Mouse (Mus musculus) brown adipose tissue, adult 24 weeks (tissue): Measurements from ENCODE around the gene Tcf7l2. TPM values are rescaled to one million over a fixed set of nuclear protein-coding genes. Genes with fewer than 3 reads are reported as not detected.

ENCODE experiments used
- H3K27ac ChIP-seq: fragments of 200-500 bp; replicated peaks from 2 replicates; pipeline ENCODE4 v1.5.1; 2012; ENCODE audit warnings: low read depth, mild to moderate bottlenecking, low read length
- H3K4me1 ChIP-seq: fragments of 200-500 bp; 2 replicates; pipeline ENCODE4 v1.6.1; 2012; ENCODE audit warnings: low read length, mixed read lengths; ENCODE audit not compliant: control insufficient read depth, insufficient read depth, insufficient read length
- H3K4me3 ChIP-seq: fragments of 200-500 bp; 2 replicates; pipeline ENCODE4 v1.5.1; 2012; ENCODE audit warnings: low read depth, mild to moderate bottlenecking, low read length, moderate library complexity; ENCODE audit not compliant: insufficient read depth
- polyA plus RNA-seq: library from polyadenylated mRNA; stranded (reverse); fragments of >200 nt; gene quantifications from 2 replicates; pipeline ENCODE4 v1.2.4, GENCODE M21; 2012; ENCODE audit not compliant: missing spikeins, insufficient read depth, insufficient read length

Tcf7l2 gene
- polyA plus RNA-seq, 1 experiment: 8.1 TPM

DNA sequence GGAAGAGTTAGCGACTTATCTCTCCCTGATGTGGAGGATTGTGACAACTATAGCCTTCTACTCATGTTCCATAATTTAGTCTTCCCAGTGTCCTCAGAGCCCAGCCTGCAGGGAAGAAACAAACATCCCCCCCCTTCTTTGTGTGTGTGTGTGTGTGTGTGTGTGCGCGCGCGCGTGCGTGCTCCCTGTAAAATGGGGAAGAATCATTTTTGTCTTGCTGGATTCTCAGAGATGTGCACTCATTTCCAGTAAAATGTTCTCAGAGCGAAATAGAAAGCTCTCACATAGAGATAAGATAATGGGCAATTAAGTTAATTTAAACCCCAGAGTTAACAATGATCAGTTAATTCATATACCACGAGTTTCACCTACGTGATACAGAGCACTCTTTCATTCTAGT, 112.8 kb downstream of the Tcf7l2 start:
- Histone ChIP-seq H3K4me1 (peaks cover 16% of the 10 kb centered on the region), H3K4me3 (no peak overlapping the region)

DNA sequence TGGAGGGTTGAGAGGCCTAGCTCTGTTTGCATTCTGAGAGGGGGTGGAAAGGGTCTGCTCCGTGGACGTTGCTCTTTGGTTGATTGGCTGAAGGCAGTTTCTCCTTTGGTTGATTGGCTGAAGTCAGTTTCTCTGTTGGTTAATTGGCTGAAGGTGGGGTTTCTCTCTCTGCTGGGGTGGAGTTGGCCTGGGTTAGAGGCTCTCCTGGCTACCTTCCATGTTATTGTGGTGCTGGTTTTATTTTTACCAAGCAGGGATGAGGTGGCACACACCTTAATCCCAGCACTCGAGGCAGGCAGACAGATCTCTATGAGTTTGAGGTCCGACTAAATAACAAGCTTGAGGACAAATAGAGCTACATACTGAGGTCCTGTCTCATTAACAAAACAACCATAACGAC, 114.0 kb downstream of the Tcf7l2 start:
- Histone ChIP-seq H3K27ac (no peak overlapping the region), H3K4me1 (peaks cover 16% of the 10 kb centered on the region), H3K4me3 (no peak overlapping the region)

More for the DNA sequence above, 112.8 kb downstream of the Tcf7l2 start:
- no peak overlapping the region for H3K27ac ChIP-seq

DNA sequence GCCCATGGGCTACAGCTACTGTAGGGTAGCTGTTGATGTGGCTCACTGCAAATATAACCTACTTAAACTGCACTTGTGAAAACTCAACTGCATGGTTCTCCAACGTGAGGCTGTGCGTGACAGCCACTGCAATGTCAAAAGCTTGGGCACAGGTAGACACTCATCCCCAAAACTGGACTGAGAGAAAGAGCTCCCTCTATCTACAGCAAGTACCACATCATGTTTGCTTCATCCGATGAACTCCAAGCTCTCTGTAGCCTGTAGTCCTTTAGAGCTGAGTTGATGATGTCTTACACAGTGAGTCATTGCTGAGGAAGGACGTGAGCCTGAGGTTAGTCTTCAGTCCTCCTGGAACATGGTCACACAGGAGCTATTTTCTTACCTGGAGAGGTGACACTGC, 115.7 kb downstream of the Tcf7l2 start:
- Histone ChIP-seq H3K4me1 (peaks cover 12% of the 10 kb centered on the region), H3K27ac (no peak overlapping the region)

DNA sequence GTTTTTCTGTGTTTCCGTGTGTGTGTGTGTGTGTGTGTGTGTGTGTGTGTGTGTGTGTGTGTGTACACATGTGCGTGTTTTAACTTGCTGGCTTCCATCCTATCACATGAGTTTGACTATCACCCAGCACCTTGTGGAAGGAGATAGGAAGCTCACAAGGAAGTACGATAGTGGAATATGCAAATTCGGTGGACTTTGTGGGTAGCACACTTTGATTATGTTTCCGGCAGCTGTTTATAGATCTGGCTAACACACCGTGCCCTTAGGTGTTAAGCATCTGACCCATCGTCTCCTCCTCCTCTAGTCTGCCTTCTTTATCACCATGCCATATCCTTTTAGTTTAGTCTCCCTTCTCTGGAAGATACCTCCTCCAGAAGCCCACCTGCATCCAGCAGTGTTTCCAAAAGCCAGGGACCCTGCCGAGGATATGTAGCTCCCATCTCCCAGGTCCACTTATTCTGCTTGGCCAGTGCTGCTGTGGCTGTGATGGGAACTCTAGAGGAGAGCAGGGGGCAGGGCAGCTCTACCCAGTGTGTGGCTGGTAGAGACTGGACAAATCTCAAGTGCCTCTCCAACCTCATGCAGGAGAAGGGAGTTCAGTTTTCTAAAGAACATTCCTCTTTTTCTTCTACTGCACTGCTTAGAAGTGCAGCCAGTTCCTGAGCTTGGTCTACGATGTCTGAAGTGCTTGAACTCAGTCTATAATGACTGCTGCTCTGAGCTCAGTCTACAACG, 118.6 kb downstream of the Tcf7l2 start:
- peaks cover 5% of the 10 kb centered on the region; the same call in 1 of the 2 replicates for H3K4me1 ChIP-seq

More for the DNA sequence above, 115.7 kb downstream of the Tcf7l2 start:
- H3K4me3 ChIP-seq: no peak overlapping the region

DNA sequence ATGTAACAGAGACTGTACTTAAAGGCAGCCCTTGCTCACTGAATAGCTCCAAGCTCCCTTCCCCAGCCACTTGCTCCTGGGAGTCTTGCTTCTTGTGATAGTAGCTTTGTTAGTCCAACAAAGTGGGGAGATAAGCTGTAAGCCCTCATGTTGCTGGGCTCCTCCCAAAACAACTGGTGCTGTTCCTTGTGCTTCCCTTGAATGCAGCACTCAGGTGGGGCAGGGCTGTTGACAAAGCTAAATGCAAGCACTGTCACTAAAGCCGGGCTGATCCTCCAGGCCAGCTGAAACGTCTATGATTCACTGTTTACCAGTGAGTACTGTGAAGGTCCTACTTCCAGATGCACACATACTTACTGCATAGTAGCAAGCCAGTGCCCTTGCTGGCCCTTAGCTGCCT, 120.1 kb downstream of the Tcf7l2 start:
- Histone ChIP-seq H3K4me3 (no peak overlapping the region), H3K27ac (no peak overlapping the region), H3K4me1 (peaks cover 12% of the 10 kb centered on the region; the same call in 1 of the 2 replicates)

More for the DNA sequence above, 118.6 kb downstream of the Tcf7l2 start:
- Histone ChIP-seq H3K4me3 (no peak overlapping the region), H3K27ac (no peak overlapping the region)

DNA sequence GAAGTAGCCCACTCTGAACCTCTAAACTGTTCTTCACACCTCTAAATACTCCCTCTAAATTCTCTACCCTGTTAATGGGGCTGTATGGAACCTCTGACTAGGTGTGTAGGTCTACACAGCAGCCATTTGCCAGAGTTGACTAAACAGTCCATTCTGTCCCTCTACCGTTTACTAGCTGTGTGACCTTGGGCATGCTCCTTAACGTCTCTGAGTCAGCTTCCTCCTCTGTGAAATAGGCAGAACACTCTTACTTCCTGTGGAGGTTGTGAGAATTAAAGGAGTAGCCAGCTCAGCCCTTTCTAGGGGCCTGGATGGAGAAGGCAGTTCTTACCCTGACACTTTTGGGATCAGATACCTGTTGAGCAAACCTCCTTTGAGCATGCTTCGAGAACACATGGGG, 120.9 kb downstream of the Tcf7l2 start:
- H3K4me3 ChIP-seq: no peak overlapping the region
- peaks cover 12% of the 10 kb centered on the region; the same call in 1 of the 2 replicates for H3K4me1 ChIP-seq
- no peak overlapping the region for H3K27ac ChIP-seq

DNA sequence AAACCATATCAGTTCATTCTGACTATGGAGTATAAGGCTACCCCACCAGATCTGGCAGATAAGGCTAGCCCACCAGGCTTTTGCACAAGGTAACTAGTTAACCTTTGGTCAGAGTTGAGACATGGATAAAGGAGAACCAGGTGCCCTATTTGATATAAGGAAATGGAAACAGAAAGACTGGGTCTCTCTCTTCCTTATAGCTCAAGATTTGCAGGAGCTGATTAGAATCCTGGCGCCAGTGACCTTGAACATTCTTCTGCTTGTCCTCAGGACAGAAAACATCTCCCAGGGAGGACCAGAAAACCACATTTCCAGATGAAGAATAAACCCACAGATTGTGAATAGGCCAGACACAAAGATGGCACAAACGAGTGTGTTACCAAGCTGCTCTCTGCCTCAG, 123.4 kb downstream of the Tcf7l2 start:
- Histone ChIP-seq H3K27ac (no peak overlapping the region), H3K4me3 (no peak overlapping the region), H3K4me1 (peaks cover 20% of the 10 kb centered on the region; the same call in 1 of the 2 replicates)

DNA sequence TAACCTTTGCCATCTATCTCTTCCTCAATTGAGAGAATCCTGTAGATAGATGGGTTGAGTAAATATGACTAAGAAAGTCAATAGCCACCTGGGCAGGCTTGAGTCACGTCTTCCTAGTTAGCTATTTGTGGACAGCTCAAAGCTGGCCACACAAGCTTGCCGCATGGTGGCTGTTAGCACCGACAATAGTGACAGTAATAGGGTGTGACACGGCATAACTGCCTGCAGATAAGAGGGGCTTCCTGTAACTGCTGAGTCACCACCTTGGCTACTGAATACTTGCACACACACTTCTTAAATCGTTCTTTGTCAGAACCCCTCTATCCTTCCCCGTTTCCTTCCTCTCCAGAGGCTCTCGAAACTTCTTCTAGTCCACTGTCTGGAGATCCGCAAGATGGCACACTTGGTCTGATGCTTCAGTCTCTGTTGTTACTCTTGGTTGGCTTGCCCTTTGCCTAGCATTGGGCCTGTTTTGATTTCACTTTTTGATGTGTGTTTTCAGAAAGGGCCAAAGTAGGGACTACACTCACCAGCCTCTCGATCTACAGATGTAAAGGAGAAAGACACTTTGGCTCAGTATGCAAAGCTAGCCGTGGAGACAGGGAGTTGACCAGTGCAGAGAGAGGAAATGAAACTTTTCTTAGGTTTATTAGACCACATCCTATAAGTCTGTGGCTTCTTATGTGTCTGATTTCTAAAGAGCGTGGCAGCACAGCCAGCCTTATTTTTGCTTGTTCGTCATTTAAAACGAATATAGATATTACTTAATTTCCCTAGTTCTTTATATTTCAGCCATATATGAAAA, 124.4 kb downstream of the Tcf7l2 start:
- H3K27ac ChIP-seq: no peak overlapping the region

DNA sequence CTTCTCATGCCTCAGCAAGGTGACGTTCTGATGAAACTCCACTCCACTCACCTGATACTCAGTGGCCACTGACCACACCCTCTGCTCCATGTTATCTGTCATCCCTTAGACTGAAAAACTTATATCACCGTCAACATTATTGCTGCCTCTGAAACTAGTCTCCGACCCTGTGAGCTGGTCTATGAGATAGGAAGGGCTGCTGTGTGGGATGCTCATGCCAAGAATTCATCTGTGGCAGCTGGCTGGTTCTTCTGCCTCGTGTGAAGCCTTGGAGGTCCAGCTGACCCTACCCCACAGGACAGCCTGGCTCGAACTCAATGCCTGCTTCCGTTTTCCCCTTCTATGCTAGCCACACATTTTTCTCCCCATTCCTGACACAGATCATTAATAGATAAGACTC, 125.6 kb downstream of the Tcf7l2 start:
- H3K4me3 ChIP-seq: no peak overlapping the region
- H3K4me1 ChIP-seq: peaks cover 21% of the 10 kb centered on the region
- H3K27ac ChIP-seq: no peak overlapping the region

More for the DNA sequence above, 124.4 kb downstream of the Tcf7l2 start:
- Histone ChIP-seq H3K4me1 (peaks cover 25% of the 10 kb centered on the region), H3K4me3 (no peak overlapping the region)

DNA sequence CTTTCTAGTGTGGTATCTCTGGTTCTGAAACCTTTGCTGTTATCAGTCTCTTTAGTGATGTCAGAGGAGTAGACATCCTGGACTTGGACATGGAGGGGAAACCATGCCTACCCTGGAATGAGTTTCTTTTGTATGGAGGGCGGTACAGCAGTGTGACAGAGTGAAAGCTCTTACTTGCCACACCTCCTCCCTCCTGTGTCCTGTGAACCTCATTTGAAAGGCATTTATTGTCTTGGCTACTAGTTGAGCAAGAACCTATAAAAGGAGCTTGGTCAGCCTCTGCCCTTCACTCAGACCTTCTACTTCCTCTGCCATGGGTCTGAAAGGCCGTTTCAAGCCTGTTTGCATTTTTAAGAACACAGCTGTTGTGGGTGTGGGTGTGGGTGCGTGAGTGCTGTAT, 126.3 kb downstream of the Tcf7l2 start:
- Histone ChIP-seq H3K27ac (peak overlapping the region; percentile 86), H3K4me1 (peaks cover 20% of the 10 kb centered on the region), H3K4me3 (no peak overlapping the region)

DNA sequence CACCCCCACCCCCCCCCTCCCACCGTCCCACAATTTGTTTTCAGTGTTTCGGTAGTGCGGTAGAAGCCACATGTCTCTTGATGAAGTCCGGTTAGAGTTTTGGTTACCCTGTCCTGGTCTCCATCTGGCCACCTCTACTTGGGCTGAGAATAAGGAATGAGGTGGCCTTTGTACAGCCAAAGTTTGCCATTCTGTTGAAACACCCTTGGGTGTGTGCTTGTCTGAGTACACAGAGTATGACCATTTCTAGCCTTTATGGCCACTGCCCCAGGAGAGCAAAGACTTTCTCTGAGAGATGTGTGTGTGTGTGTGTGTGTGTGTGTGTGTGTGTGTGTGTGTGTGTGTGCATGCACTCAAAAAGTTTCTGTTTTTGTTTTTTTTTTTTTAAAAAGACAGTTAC, 127.0 kb downstream of the Tcf7l2 start:
- peaks cover 20% of the 10 kb centered on the region for H3K4me1 ChIP-seq
- H3K27ac ChIP-seq: peak overlapping the region; percentile 62; the same call in 1 of the 2 replicates
- no peak overlapping the region for H3K4me3 ChIP-seq

DNA sequence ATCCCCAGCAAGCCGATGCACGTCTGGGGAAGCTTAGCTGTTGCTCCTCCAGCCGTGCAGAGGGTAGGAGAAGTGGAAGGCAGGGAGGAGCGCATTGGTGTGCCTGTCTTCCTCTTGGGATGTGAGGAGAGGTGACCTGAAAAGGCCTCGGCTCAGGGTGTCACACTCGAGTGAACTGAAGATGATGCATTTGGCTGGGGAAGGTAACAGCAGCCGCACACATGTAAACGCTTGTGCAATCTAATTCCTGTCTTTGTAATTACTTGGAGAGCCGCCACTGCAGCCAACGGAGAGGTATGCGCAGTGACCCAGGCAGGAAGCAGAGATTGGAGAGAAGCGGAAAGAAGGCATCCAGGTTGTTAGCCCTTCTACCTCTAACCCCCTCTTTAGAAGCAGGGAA, 129.2 kb downstream of the Tcf7l2 start:
- no peak overlapping the region for H3K27ac ChIP-seq
- H3K4me3 ChIP-seq: no peak overlapping the region

DNA sequence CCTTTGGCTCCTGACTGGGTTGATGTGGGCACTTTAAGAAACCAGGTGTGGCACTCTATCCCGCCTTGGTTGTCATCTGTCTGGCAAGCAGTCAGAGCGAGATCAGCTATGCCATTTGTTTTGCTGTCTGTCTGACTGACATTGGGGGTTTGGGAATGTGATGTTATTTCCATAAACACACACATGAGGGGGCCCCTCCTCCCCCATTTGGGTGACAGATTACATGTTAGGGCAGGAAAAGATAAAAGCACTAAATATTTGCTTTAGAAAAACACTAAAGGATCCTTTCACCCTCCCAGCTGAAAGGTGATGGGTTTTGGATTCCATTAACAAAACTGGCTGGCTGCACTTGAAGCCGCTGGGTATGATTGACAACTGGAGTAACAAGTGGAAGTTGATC, 129.9 kb downstream of the Tcf7l2 start:
- H3K4me1 ChIP-seq: peaks cover 17% of the 10 kb centered on the region

More for the DNA sequence above, 129.2 kb downstream of the Tcf7l2 start:
- H3K4me1 ChIP-seq: peaks cover 19% of the 10 kb centered on the region

DNA sequence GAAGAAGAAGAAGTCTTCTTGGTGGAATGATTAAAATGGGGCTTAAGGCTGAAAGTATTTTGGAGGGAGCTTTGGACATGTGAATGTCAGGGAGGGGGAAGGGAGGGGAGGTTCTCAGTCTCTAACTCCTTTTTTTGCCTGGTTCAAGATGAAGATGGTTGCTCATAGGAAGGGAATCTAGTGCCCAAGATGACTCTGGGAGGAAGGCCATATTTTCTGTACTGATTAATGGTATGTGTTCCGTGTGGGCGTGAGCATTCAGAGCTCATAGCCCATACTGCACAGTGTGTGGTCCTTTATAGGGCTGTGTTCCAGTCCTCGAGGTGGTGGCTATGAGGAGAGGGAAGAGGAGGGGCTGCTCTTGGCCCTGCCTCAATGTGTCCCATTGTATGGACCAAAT, 131.6 kb downstream of the Tcf7l2 start:
- H3K4me3 ChIP-seq: no peak overlapping the region
- H3K4me1 ChIP-seq: peaks cover 17% of the 10 kb centered on the region
- H3K27ac ChIP-seq: no peak overlapping the region

More for the DNA sequence above, 129.9 kb downstream of the Tcf7l2 start:
- Histone ChIP-seq H3K4me3 (no peak overlapping the region), H3K27ac (no peak overlapping the region)

DNA sequence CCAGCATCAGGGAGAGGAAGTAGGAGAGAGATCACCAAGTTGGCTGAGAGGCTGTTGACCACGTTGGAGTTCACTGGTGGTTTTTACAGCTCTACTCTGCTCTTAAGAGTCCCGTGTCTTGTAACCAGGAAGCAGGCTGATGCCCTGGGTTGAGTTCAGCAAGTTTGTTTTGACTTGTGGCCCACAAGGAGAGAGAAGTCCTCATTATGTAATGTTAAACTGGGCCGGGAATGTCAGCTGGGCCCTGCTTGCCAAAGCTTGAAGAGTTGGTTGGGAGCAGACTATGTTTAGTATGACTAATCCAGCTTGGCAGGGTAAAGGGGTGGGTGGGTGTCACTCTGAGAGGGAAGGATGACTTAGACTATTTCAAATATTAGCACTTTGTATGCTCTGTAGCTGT, 134.9 kb downstream of the Tcf7l2 start:
- H3K27ac ChIP-seq: peak overlapping the region; percentile 73

More for the DNA sequence above, 134.9 kb downstream of the Tcf7l2 start:
- H3K4me1 ChIP-seq: peaks cover 6% of the 10 kb centered on the region
- H3K4me3 ChIP-seq: no peak overlapping the region
